Mouse (Mus musculus) left cerebral cortex, adult 2 months (tissue): ENCODE measurements around the gene Sdk1. TPM values are rescaled to one million over a fixed set of nuclear protein-coding genes. Genes with fewer than 3 reads are reported as not detected.

Source experiments
- DNase-seq, 2 experiments: peaks; one replicate each; pipeline ENCODE4 v3.0.0; 2021 to 2022; ENCODE audit warnings: low spot score in 2 of 2, mixed read lengths in 1 of 2; ENCODE audit errors: extremely low spot score in 1 of 2
- H3K27ac ChIP-seq: fragments of 200-600 bp; 2 replicates; pipeline ENCODE4 v1.8.1; 2022
- H3K4me3 ChIP-seq: fragments of 200-600 bp; 2 replicates; pipeline ENCODE4 v1.8.1; 2022
- CTCF ChIP-seq: fragments of 200-600 bp; IDR thresholded peaks from 2 replicates; pipeline ENCODE4 v1.8.1; 2022; ENCODE audit warnings: antibody characterized with exemption, mild to moderate bottlenecking, moderate library complexity
- intact Hi-C: fragments of 180-260 bp; cut with DNase I; formaldehyde crosslinking; loops from one replicate; pipeline ENCODE4 v1.15.1; 2025
- total RNA-seq, 2 experiments: library from RNA; stranded (reverse); gene quantifications; 2 replicates each; pipeline ENCODE4 v1.2.3; 2021

Sdk1 gene
- total RNA-seq, 2 experiments from 2014 or later: 9.4 to 9.9 TPM

DNA sequence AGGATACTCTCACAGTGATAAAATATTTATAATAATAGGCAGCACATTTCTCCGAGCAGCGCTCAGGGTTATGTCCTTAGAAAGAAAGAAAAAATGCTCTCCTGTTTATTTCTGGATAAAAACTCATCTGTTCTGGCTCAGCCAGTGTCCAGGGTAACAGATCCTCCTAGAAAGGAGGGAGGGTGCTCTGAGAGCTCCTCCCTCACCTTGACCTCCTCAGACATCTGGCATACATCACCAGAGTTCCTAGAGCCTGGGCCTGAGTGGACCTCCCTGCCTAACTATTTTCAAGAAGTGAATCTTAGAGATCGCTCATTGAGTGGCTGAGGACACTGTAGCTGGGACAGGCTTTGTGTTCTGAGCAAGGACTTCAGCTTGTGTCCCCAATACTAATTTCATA is 760.7 kb downstream of the Sdk1 start:
- Histone ChIP-seq H3K27ac (no peak overlapping the region), H3K4me3 (no peak overlapping the region)
- no peak for TF ChIP-seq CTCF
- DNase-seq: no peak
- intact Hi-C loops: no loop called here

DNA sequence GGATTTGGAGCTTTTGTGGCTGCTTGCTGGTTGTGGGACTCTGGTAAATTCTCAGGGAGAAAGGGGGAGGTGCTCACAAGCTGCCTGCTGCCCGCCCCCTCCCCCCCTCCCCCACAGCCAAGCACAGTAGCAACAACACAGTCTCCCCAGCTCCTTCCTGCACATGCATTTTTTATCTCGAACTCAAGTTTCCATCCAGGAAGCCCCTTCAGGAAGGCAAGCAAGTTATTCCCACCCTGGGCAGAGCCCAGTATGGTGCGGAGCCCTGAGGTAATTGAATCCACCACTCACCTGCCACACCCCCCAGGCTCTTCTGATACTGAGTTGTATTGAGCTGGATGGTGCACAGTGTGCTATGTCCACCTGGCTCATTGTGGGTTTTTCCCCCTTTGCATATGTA is 768.9 kb downstream of the Sdk1 start:
- Histone ChIP-seq H3K27ac (no peak overlapping the region), H3K4me3 (no peak overlapping the region)
- intact Hi-C loops: no loop called here
- DNase-seq: no peak
- TF ChIP-seq CTCF: no peak

DNA sequence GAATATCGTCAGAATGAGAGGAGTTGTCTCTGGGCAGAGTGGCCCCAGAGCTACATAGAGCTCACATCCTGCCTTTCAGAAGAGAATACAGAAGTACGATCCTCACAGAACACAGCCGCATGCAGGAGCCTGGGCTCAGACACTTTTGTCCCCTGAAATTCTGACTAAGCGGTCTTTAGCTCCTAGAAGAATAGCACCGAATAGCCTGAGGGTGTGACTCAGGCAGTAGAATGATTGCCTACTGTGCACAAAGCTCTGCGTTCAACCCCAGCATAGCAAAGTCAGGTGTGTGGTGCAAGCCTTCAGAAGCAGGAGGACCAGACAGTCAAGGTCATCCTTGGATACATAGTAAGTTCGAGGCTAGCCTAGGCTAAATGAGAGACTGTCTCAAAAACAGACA is 775.7 kb downstream of the Sdk1 start:
- no peak for DNase-seq
- Histone ChIP-seq H3K4me3 (no peak overlapping the region), H3K27ac (no peak overlapping the region)
- intact Hi-C loops: no loop called here
- TF ChIP-seq CTCF: no peak

DNA sequence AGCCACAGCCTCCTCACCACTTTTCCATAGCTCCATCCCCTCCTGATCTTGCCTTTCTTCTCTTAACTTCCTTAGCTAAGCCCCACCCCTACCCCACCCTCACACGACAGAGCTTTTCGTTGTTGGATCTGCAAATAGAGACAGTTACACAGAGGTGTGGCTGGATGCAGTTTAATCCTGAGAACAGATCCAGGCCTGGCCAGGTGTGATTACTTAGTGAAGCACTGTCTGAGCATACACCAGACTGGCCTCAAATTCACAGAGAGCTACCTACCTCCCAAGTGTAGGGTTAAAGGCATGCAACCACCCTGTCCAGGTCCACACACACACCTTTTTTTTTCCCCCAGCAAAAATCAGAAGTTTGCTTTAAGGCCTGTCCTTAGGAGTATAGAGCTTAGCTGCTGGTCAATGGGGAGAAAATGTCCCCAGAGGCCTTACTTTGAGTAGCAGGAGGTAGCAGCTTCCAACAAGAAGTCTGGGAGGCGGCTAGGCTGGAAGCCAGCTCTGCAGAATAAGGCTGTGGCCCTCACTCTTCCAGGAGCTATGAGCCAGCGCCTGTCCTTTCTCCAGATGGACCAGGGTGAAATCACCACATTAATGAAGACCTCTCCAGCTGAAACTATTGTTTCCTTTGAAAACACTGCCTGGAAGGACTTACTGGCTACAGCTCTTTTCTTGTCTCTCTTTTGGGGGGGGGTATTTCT is 781.7 kb downstream of the Sdk1 start:
- DNase-seq: no peak
- intact Hi-C loops: no loop called here
- Histone ChIP-seq H3K4me3 (no peak overlapping the region), H3K27ac (no peak overlapping the region)
- TF ChIP-seq CTCF: no peak

DNA sequence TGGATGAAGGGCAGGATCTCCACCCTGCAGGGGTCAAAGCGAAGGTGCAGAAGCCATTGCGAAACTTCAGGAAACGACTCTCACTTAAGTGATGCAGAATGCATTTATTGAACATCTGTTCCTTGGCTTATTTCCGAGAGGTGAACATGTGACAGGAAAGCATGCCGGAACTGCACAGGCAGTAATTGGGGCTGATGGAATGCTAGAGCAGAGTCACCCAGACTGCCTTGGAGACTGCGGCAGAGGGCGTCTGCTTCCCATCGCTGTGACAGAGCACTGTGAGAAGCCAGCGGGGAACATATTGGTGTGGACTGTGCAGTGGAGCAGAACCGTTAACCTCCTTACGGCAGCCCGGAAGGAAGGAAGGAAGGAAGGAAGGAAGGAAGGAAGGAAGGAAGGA is 783.2 kb downstream of the Sdk1 start:
- no peak for TF ChIP-seq CTCF
- Histone ChIP-seq H3K4me3 (no peak overlapping the region), H3K27ac (no peak overlapping the region)
- intact Hi-C loops: no loop called here
- no peak for DNase-seq

DNA sequence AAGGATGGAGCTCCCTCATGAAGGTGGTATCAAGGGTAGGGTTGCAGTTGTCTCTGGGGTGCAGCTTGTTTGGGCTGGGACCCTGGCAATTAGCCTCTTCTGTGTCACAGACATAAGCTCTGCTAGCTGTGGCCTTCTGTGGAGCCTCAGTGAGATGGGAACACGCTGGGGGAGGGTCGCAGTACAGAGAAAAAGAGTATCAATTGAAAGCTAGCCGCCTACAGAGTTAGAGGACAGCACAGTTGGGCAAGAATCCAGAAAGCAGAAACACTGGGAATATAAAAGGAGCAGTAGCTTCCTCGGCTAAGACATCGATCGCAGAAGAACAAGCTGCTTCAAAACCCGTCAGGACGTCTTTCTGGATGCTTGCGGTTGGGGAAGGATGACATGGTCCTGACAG is 795.2 kb downstream of the Sdk1 start:
- no peak for DNase-seq
- intact Hi-C loops: no loop called here
- no peak overlapping the region for H3K27ac ChIP-seq
- no peak for TF ChIP-seq CTCF
- H3K4me3 ChIP-seq: no peak overlapping the region

DNA sequence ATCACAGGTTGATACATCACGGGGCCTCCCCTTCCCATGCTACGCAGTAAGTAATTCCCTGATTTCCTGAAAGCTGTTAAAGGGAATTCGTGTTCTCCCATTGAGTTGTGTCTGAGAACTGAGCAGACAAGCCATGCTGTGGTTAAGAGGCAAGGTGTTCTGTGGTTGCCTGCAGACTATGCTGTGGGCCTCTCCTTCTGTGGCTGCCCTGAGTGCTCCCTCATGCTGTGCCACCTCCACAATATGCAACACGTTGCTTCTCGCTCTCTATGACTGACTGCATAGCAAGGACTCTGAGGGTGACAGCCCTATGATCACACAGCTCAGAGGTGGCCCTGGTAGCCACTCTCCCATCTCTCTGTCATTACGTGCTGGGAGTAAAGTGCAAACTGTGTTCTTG is 797.9 kb downstream of the Sdk1 start:
- Histone ChIP-seq H3K4me3 (no peak overlapping the region), H3K27ac (no peak overlapping the region)
- no peak for TF ChIP-seq CTCF
- DNase-seq: no peak
- intact Hi-C loops: no loop called here

DNA sequence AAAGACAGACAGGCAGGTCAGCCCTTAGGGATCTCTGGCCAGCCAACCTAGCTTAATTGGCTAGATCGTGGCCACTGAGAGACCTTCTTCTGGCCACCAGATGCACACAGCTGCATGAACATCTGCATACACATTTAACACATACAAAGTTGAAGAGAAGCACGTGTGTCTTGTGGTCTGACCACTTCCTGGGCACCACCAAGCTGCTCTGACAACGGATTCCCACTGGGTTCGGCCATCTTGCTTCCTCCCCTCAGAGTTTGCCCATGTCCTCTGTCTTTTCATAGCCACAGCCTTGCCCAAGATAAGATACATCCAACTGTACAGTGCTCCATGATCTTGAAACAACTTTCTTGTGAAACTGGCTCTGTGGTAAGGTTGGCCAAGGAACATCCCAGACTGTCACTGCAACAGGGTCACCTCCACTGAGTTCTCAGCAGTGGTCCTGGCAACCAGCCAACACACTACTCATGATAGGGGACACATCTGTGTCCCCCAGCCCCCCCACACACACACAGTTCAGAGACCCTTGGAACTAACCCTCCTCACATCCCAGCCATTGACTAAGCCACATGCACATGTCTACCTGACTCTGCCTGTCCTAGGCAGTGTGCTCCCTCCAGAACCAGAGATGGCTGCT is 798.7 kb downstream of the Sdk1 start:
- Histone ChIP-seq H3K4me3 (no peak overlapping the region), H3K27ac (no peak overlapping the region)
- DNase-seq: no peak
- intact Hi-C loops: no loop called here
- no peak for TF ChIP-seq CTCF

DNA sequence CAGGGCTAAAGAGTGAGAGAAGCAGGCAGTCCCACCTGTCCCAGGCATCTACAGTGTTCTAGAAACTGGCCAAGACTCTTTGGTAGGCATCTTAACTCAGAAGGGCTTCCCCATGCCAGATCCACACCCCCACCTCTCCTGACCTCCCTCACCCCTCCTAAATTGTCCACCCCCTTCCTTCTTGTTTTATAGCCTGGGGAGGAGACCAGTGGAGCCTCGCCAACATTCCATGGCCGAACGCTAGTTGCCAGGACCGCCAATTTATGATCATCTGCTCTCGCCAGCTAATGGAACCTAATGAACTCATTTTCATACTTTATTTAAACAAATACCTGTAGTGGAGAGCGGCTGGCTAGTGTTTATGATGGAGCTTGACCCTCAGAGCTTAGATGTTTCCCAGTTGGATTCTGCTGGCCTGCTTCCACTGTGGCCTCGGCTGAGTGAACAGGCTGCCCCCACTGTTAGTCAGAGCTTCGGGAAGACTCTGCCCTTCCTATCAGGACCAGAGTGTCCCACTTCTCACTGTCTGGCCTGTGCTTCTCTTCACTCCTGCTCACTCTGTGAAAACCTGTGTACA is 800.0 kb downstream of the Sdk1 start:
- H3K4me3 ChIP-seq: no peak overlapping the region
- no peak for DNase-seq
- intact Hi-C loops: no loop called here
- no peak for TF ChIP-seq CTCF
- H3K27ac ChIP-seq: no peak overlapping the region

DNA sequence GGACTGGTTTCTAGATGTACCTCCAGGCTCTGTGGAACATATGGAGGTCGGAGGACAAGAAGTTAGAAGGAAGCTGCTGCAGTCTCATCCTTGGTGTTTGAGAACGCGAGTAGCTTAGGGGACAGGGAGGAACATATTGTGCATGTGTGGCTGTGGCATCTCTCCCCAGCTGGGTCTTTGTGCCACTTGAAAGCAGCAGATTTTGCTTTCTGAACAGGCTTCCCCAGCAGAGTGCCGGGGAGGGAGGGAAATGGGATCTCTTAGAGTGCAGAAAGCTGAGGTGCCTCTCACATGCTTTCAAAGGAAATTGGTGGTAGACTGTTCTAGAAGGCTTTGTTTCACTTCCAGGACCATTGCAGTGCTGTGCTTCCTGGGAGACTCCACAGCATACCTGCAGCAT is 820.5 kb downstream of the Sdk1 start:
- DNase-seq: no peak
- Histone ChIP-seq H3K27ac (no peak overlapping the region), H3K4me3 (no peak overlapping the region)
- TF ChIP-seq CTCF: no peak
- intact Hi-C loops: no loop called here

DNA sequence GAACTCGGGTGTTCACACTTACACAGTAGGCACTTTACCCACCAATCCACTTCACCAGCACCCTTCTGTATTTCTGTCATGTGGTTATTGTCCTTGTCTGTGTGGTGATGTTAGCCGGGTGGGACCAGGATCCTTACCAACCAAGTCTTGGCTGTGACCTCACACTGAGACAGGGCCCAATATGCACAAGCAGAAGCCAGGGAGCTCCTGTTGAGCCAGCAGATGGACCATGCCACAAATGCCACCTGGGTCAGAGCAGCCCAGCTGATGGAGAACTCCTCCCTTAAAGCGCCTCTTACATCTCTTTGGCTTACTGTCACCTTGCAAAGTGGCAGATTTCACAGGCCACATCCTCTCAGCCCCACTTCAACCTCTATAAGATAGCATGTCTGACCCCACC is 830.0 kb downstream of the Sdk1 start:
- Histone ChIP-seq H3K4me3 (no peak overlapping the region), H3K27ac (no peak overlapping the region)
- TF ChIP-seq CTCF: no peak
- DNase-seq: no peak
- intact Hi-C loops: no loop called here

DNA sequence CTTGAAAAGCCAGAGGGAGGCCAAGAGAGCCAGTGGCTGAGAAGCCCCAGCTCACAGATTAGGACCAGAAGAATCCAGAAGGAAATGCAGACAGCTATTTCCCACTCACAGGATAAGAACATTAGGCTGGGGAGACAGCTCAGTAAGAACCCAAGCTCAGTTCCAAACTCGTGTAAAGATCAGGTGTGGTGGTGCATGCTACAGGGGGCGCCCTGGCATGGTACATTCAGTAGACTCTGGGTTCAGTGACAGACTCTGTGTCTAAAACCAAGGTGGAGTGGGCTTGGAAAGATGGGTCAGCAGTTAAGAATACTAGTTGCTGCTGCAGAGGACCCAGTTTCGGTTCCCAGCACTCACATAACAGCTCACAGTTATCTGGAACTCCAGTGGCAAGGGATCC is 832.6 kb downstream of the Sdk1 start:
- intact Hi-C loops: no loop called here
- Histone ChIP-seq H3K4me3 (no peak overlapping the region), H3K27ac (no peak overlapping the region)
- no peak for DNase-seq
- TF ChIP-seq CTCF: no peak
